Mouse (Mus musculus) left cerebral cortex, postnatal 4 days (tissue): ENCODE data around the gene Prrx2. TPM values are rescaled to one million over a fixed set of nuclear protein-coding genes. Genes with fewer than 3 reads are reported as not detected.
"Not testable (repeated sequence)": the region's sequence is repeated elsewhere in the genome, so short reads cannot be mapped to it uniquely, and the experiment has no call there.

Experiments
- DNase-seq: peaks from one replicate; pipeline ENCODE4 v3.0.0-alpha.2; 2022
- intact Hi-C: fragments of 180-260 bp; cut with DNase I; formaldehyde crosslinking; loops from one replicate; pipeline ENCODE4 v1.15.1; 2025
- total RNA-seq, 2 experiments: library from RNA; stranded (reverse); gene quantifications; 2 replicates each; pipeline ENCODE4 v1.2.3; 2021

Prrx2 gene
- total RNA-seq, 2 experiments from 2014 or later = 2.5 to 3.7 TPM

DNA sequence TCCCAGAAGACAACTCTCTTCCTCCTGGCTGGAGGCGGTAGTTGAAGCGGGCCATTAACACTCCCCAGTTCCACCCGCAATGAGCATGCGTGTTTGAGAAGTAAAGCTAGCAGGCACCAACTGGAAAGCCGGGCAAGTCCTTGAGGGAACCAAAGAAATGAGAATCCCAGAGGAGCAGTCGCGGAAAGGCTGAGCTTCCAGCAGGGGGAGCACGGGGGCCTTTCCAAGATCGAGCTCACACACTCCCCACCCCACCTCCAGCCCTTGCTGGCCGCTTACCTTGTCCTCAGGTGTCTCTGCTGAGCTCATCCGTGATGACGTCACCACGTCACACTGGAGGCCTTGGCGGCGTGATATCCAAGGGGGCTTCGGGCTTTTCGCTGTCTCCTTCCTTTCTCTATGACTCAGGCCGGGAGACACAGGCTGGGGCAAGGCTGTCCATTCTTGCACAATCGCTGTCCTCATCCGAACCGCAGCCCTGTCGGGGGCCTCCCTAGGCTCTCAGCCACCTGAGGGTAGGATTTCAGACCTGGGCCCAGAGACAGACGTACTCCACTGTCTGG, 94.8 kb downstream of the Prrx2 start, which contains the start of gene Ptges:
Gene Ptges, minus strand, starts transcription at position 381 of the 563 bp plus-strand sequence.
- intact Hi-C loops = loop anchor here (5.0 to 10.0 kb wide), 3 partner anchors 37 to 495 kb away; no protein-coding TSS in a partner anchor

GRCm38 (mm10) chr2:30930846-30931245, 96.1 kb downstream of the Prrx2 start:
- intact Hi-C loops = loop anchor here (5.0 to 10.0 kb wide), 2 partner anchors 104 to 496 kb away; no protein-coding TSS in a partner anchor
- not testable (repeated sequence) for DNase-seq

More for the DNA sequence above, 94.8 kb downstream of the Prrx2 start, which contains the start of gene Ptges:
- peak; percentile 75 for DNase-seq

Other genes starting within 250 kb of the Prrx2 start
- gene Cstad, start 239.9 kb upstream of the Prrx2 start, total RNA-seq = 1 to 10 TPM; 3.0 to 3.7 TPM
- gene 1700001O22Rik, start 31.3 kb upstream of the Prrx2 start, total RNA-seq = 1 to 10 TPM; 2.1 to 2.5 TPM
- 10 to 100 TPM; 55.6 to 58.9 TPM for gene Ntmt1, start 27.1 kb upstream of the Prrx2 start, total RNA-seq
- 10 to 100 TPM; 29.2 to 33.2 TPM for gene Asb6, start 4.6 kb upstream of the Prrx2 start, total RNA-seq
- 1 to 10 TPM; 4.9 to 6.9 TPM for gene Ptges, start 94.9 kb downstream of the Prrx2 start, total RNA-seq
- 10 to 100 TPM; 28.5 to 28.9 TPM for gene Tor1b, start 118.0 kb downstream of the Prrx2 start, total RNA-seq
- 10 to 100 TPM; 44.7 to 48.7 TPM for gene Tor1a, start 133.0 kb downstream of the Prrx2 start, total RNA-seq
- 10 to 100 TPM; 52.1 to 55.8 TPM for gene BC005624, start 147.2 kb downstream of the Prrx2 start, total RNA-seq
- 10 to 100 TPM; 54.7 to 61.3 TPM for gene Usp20, start 147.3 kb downstream of the Prrx2 start, total RNA-seq